Mouse (Mus musculus): ENCODE measurements around the gene Btbd19. TPM values are rescaled to one million over a fixed set of nuclear protein-coding genes. Genes with fewer than 3 reads are reported as not detected.

Btbd19 gene
- polyA plus RNA-seq, 1 experiment from 2014 or later: 3.9 TPM

GRCm38 (mm10) chr4:117109330-117109729, 16.2 kb downstream of the Btbd19 start:
- Histone ChIP-seq H3K9me3 (replicated peaks; ENCODE audit: control insufficient read depth, low read length, poor library complexity, severe bottlenecking) (no peaks in the 10 kb centered on the region), H3K4me1 (ENCODE audit: control insufficient read depth, insufficient read depth, low read length) (no peaks in the 10 kb centered on the region), H3K4me2 (ENCODE audit: low read length) (no peak overlapping the region), H3K27ac (ENCODE audit: low read length) (no peak overlapping the region), H3K9ac (ENCODE audit: low read depth, low read length) (no peak overlapping the region), H3K27me3 (ENCODE audit: control insufficient read depth, insufficient read depth, low read depth, low read length) (no peaks in the 10 kb centered on the region), H3K36me3 (ENCODE audit: control insufficient read depth, insufficient read depth, low read length) (peaks cover 13% of the 10 kb centered on the region), H3K4me3 (ENCODE audit: low read depth, low read length) (no peak overlapping the region)
- no peak for ATAC-seq
- 95% methylated on average over 25 of the region's 25 CpGs for WGBS

DNA sequence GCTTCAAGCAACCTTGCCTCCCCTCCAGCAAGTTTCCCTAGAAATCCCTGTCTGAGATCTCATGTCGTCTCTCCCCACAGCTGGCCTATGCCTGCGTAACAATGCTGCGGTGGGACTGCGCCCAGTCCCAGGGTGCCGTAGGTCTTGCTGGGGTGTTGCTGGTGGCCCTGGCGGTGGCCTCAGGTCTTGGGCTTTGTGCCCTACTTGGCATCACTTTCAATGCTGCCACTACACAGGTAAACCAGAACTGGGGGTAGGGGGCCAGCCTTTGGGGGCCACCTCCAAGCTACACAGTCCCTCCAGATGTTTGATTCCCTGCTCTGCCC, 17.0 kb downstream of the Btbd19 start:
- Histone ChIP-seq H3K4me1 (ENCODE audit: control insufficient read depth, insufficient read depth, low read length) (no peaks in the 10 kb centered on the region), H3K9me3 (replicated peaks; ENCODE audit: control insufficient read depth, low read length, poor library complexity, severe bottlenecking) (no peaks in the 10 kb centered on the region), H3K27ac (ENCODE audit: low read length) (no peak overlapping the region), H3K36me3 (ENCODE audit: control insufficient read depth, insufficient read depth, low read length) (peaks cover 9% of the 10 kb centered on the region), H3K27me3 (ENCODE audit: control insufficient read depth, insufficient read depth, low read depth, low read length) (no peaks in the 10 kb centered on the region), H3K9ac (ENCODE audit: low read depth, low read length) (no peak overlapping the region), H3K4me2 (ENCODE audit: low read length) (no peak overlapping the region), H3K4me3 (ENCODE audit: low read depth, low read length) (no peak overlapping the region)
- WGBS: 96% methylated on average over 6 of the region's 6 CpGs
- no peak for ATAC-seq

GRCm38 (mm10) chr4:117107813-117108523, 17.6 kb downstream of the Btbd19 start:
- Histone ChIP-seq H3K4me3 (ENCODE audit: low read depth, low read length) (no peak overlapping the region), H3K4me1 (ENCODE audit: control insufficient read depth, insufficient read depth, low read length) (no peaks in the 10 kb centered on the region), H3K4me2 (ENCODE audit: low read length) (no peak overlapping the region), H3K9me3 (replicated peaks; ENCODE audit: control insufficient read depth, low read length, poor library complexity, severe bottlenecking) (no peaks in the 10 kb centered on the region), H3K36me3 (ENCODE audit: control insufficient read depth, insufficient read depth, low read length) (peaks cover 6% of the 10 kb centered on the region; the same call in 1 of the 2 replicates), H3K27ac (ENCODE audit: low read length) (no peak overlapping the region), H3K27me3 (ENCODE audit: control insufficient read depth, insufficient read depth, low read depth, low read length) (no peaks in the 10 kb centered on the region), H3K9ac (ENCODE audit: low read depth, low read length) (no peak overlapping the region)
- ATAC-seq: no peak
- 86% methylated on average over 18 of the region's 18 CpGs for WGBS

- ATAC-seq: no peak
- H3K36me3 ChIP-seq (ENCODE audit: control insufficient read depth, insufficient read depth, low read length): peaks cover 8% of the 10 kb centered on the region; the same call in 1 of the 2 replicates
- no peak overlapping the region for H3K27ac ChIP-seq (ENCODE audit: low read length)
- H3K9me3 ChIP-seq (replicated peaks; ENCODE audit: control insufficient read depth, low read length, poor library complexity, severe bottlenecking): no peaks in the 10 kb centered on the region
- no peak overlapping the region for H3K4me2 ChIP-seq (ENCODE audit: low read length)
- H3K4me3 ChIP-seq (ENCODE audit: low read depth, low read length): no peak overlapping the region
- H3K27me3 ChIP-seq (ENCODE audit: control insufficient read depth, insufficient read depth, low read depth, low read length): no peaks in the 10 kb centered on the region
- no peaks in the 10 kb centered on the region for H3K4me1 ChIP-seq (ENCODE audit: control insufficient read depth, insufficient read depth, low read length)
- 34% methylated on average over 10 of the region's 10 CpGs for WGBS
- H3K9ac ChIP-seq (ENCODE audit: low read depth, low read length): 0 out of 2 replicates have a peak overlapping the region, but pooled peaks have one; percentile 10
These were observed 20.4 kb downstream of the Btbd19 start for GRCm38 (mm10) chr4:117105127-117105526.

DNA sequence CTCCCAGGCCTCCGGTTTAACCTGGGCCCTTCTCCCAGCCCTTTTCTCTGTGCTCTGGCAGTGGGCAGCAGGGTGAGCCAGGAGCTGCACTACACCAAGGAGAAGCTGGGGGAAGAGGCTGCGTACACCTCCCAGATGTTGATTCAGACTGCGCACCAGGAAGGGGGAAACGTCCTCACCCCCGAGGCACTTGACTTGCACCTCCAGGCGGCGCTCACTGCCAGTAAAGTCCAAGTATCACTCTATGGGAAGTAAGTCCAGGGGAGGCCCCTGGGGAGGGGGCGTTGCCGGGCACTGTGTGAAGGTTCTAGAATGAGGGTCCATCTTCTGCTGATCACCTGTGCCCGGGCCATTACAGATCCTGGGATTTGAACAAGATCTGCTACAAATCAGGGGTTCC, 20.9 kb downstream of the Btbd19 start:
- ATAC-seq: no peak
- 71% methylated on average over 10 of the region's 10 CpGs for WGBS
- no peak overlapping the region for H3K4me2 ChIP-seq (ENCODE audit: low read length)
- H3K9ac ChIP-seq (ENCODE audit: low read depth, low read length): no peak overlapping the region
- H3K9me3 ChIP-seq (replicated peaks; ENCODE audit: control insufficient read depth, low read length, poor library complexity, severe bottlenecking): no peaks in the 10 kb centered on the region
- H3K4me1 ChIP-seq (ENCODE audit: control insufficient read depth, insufficient read depth, low read length): no peaks in the 10 kb centered on the region
- H3K4me3 ChIP-seq (ENCODE audit: low read depth, low read length): no peak overlapping the region
- peaks cover 5% of the 10 kb centered on the region; the same call in 1 of the 2 replicates for H3K36me3 ChIP-seq (ENCODE audit: control insufficient read depth, insufficient read depth, low read length)
- no peak overlapping the region for H3K27ac ChIP-seq (ENCODE audit: low read length)
- H3K27me3 ChIP-seq (ENCODE audit: control insufficient read depth, insufficient read depth, low read depth, low read length): no peaks in the 10 kb centered on the region

- no peak for ATAC-seq
- Histone ChIP-seq H3K9ac (ENCODE audit: low read depth, low read length) (no peak overlapping the region), H3K4me1 (ENCODE audit: control insufficient read depth, insufficient read depth, low read length) (peaks cover 21% of the 10 kb centered on the region), H3K27me3 (ENCODE audit: control insufficient read depth, insufficient read depth, low read depth, low read length) (no peaks in the 10 kb centered on the region), H3K4me3 (ENCODE audit: low read depth, low read length) (no peak overlapping the region), H3K27ac (ENCODE audit: low read length) (no peak overlapping the region), H3K9me3 (replicated peaks; ENCODE audit: control insufficient read depth, low read length, poor library complexity, severe bottlenecking) (no peaks in the 10 kb centered on the region), H3K36me3 (ENCODE audit: control insufficient read depth, insufficient read depth, low read length) (peaks cover 2% of the 10 kb centered on the region; the same call in 1 of the 2 replicates), H3K4me2 (ENCODE audit: low read length) (no peak overlapping the region)
- 49% methylated on average over 7 of the region's 7 CpGs for WGBS
These were observed 24.3 kb downstream of the Btbd19 start for GRCm38 (mm10) chr4:117101218-117101617.

- WGBS: 65% methylated on average over 4 of the region's 4 CpGs
- no peaks in the 10 kb centered on the region for H3K27me3 ChIP-seq (ENCODE audit: control insufficient read depth, insufficient read depth, low read depth, low read length)
- H3K36me3 ChIP-seq (ENCODE audit: control insufficient read depth, insufficient read depth, low read length): peaks cover 2% of the 10 kb centered on the region; the same call in 1 of the 2 replicates
- H3K4me2 ChIP-seq (ENCODE audit: low read length): no peak overlapping the region
- no peak overlapping the region for H3K9ac ChIP-seq (ENCODE audit: low read depth, low read length)
- H3K27ac ChIP-seq (ENCODE audit: low read length): no peak overlapping the region
- H3K9me3 ChIP-seq (replicated peaks; ENCODE audit: control insufficient read depth, low read length, poor library complexity, severe bottlenecking): no peaks in the 10 kb centered on the region
- ATAC-seq: no peak
- peaks cover 21% of the 10 kb centered on the region for H3K4me1 ChIP-seq (ENCODE audit: control insufficient read depth, insufficient read depth, low read length)
- H3K4me3 ChIP-seq (ENCODE audit: low read depth, low read length): no peak overlapping the region
These were observed 25.5 kb downstream of the Btbd19 start for GRCm38 (mm10) chr4:117100036-117100435.

- Histone ChIP-seq H3K4me3 (ENCODE audit: low read depth, low read length) (no peak overlapping the region), H3K4me2 (ENCODE audit: low read length) (no peak overlapping the region), H3K27ac (ENCODE audit: low read length) (no peak overlapping the region), H3K4me1 (ENCODE audit: control insufficient read depth, insufficient read depth, low read length) (peaks cover 21% of the 10 kb centered on the region), H3K9ac (ENCODE audit: low read depth, low read length) (no peak overlapping the region), H3K36me3 (ENCODE audit: control insufficient read depth, insufficient read depth, low read length) (peaks cover 2% of the 10 kb centered on the region; the same call in 1 of the 2 replicates), H3K27me3 (ENCODE audit: control insufficient read depth, insufficient read depth, low read depth, low read length) (peaks cover 3% of the 10 kb centered on the region; the same call in 1 of the 2 replicates), H3K9me3 (replicated peaks; ENCODE audit: control insufficient read depth, low read length, poor library complexity, severe bottlenecking) (no peaks in the 10 kb centered on the region)
- no peak for ATAC-seq
- WGBS: 36% methylated on average over 2 of the region's 2 CpGs
These were observed 26.8 kb downstream of the Btbd19 start for GRCm38 (mm10) chr4:117098764-117099036.

DNA sequence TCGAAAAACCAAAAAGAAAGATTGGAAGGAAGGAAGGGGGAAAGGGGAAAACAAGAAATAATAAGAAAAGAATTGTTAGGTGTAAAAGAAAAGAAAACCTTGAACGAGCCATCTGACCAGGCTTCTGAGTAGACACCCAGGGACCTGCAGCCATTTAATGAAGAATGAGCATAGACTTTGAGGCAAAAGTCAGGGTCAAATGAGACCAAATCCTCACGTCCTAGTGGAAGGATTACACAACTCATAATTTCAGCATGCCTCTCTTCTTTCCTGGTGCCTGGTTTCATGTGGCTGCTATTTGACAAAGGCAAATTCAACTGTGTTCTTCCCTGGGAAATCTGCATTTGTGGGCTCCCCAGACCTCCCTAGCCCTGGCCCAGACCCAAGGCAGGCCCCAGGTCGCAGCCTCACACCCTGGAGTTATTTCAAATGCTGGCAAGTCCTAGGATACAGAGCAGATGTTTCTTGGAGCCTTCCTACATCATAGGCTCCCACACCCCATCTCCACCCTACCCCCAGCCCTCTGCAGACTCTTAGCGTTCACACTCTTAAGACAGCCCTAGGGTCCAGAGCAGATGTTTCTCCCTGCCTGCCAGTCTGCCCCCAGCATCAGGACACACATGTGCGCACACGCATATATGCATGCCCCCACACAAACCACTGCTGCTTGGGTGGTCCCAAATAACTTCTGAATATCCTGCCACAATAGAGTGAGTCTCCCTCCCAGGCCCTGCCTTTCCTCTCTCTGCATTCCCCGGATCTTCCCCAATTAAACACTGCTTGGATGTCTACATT, 27.4 kb downstream of the Btbd19 start:
- WGBS: 38% methylated on average over 8 of the region's 8 CpGs
- peaks cover 2% of the 10 kb centered on the region; the same call in 1 of the 2 replicates for H3K36me3 ChIP-seq (ENCODE audit: control insufficient read depth, insufficient read depth, low read length)
- peak overlapping the region; percentile 92 for H3K4me2 ChIP-seq (ENCODE audit: low read length)
- peaks cover 21% of the 10 kb centered on the region for H3K4me1 ChIP-seq (ENCODE audit: control insufficient read depth, insufficient read depth, low read length)
- H3K9ac ChIP-seq (ENCODE audit: low read depth, low read length): no peak overlapping the region
- H3K27me3 ChIP-seq (ENCODE audit: control insufficient read depth, insufficient read depth, low read depth, low read length): peaks cover 3% of the 10 kb centered on the region; the same call in 1 of the 2 replicates
- no peak overlapping the region for H3K27ac ChIP-seq (ENCODE audit: low read length)
- no peaks in the 10 kb centered on the region for H3K9me3 ChIP-seq (replicated peaks; ENCODE audit: control insufficient read depth, low read length, poor library complexity, severe bottlenecking)
- ATAC-seq: no peak
- no peak overlapping the region for H3K4me3 ChIP-seq (ENCODE audit: low read depth, low read length)
